Mouse (Mus musculus) gastrocnemius, adult 18-20 months (tissue): ENCODE measurements around the gene Ptges3l. TPM values are rescaled to one million over a fixed set of nuclear protein-coding genes. Genes with fewer than 3 reads are reported as not detected.
A peak's percentile ranks its signal among the peaks of the same experiment; 100 is the strongest.
"Not testable (repeated sequence)": the region's sequence is repeated elsewhere in the genome, so short reads cannot be mapped to it uniquely, and the experiment has no call there.

ENCODE experiments used
- DNase-seq: peaks from one replicate; pipeline ENCODE4 v3.0.0; 2021; ENCODE audit warnings: low spot score
- microRNA-seq: library from miRNA; unstranded; fragments of <30 nt; microRNA quantifications from one replicate; pipeline ENCODE4 v1.2.0, GENCODE M21; 2021
- total RNA-seq, 2 experiments: library from RNA; stranded (reverse); gene quantifications; 2 replicates each; pipeline ENCODE4 v1.2.3; 2021

Gene Ptges3l
- total RNA-seq, 2 experiments from 2014 or later = 74.3 to 82.6 TPM

GRCm38 (mm10) chr11:101424105-101424851 lies 855 bp downstream of the Ptges3l start, which contains the start of gene Gm27029:
Gene Gm27029 (minus strand): TSS chr11:101424796.
- DNase-seq = no peak

GRCm38 (mm10) chr11:101420148-101420547 lies 5.0 kb downstream of the Ptges3l start:
- no peak for DNase-seq

GRCm38 (mm10) chr11:101419610-101420009 lies 5.5 kb downstream of the Ptges3l start:
- DNase-seq = no peak

DNA sequence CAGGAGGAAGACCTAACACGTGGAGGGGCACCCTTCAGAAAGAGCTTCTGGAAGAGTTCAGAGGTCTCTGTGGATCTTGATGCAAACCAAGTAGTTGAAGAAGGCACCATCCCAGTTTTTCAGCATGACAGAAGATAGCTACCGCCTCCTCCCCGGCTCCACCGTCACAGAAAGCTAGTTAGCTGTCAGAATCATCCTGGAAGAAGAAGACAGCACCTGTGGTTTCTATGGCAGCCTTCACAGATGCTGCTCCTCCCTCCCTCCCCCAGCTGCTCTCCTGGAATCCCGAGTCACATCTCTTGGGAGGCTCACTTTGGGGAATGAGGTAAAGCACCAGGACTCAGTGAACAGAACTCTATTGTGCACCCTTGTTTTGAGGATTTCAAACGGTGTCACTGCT lies 6.1 kb downstream of the Ptges3l start:
- DNase-seq = no peak

GRCm38 (mm10) chr11:101417101-101417855 lies 7.9 kb downstream of the Ptges3l start, which contains the start of gene Aarsd1:
Gene Aarsd1 (minus strand): TSS chr11:101417615.
- DNase-seq = peak; percentile 90

GRCm38 (mm10) chr11:101416433-101417100 lies 8.6 kb downstream of the Ptges3l start:
- no peak for DNase-seq

DNA sequence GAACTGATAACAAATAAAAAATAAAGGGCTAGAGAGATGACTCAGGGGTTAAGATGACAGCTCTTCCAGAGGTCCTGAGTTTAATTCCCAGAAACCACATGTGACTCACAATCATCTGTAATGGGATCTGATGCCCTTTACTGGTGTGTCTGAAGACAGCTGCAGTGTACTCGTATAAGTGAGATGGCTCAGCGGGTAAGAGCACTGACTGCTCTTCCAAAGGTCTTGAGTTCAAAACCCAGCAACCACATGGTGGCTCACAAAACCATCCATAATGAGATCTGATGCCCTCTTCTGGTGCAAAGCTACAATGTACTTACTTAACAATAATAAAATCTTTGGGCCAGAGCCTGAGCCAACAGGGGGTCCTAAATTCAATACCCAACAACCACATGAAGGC lies 9.8 kb downstream of the Ptges3l start:
- DNase-seq = no peak

DNA sequence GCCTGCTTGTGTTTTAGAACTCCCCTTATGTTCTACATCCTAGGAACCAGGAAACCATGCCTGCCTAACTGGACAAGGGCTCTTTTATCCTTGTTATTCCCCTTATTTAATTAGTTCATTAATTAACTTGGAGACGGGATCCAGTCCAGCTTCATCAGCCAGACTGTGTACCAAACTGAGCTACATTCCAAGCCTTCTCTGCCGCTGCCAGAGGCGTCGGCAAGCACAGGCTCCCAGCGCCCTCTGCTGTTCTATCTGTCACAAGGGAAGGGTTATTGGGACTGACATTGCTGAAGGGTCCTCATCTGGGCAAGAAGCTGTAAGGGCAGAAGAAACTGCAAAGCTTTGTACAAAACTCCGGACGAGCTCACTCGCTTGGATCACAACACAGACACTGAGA lies 30.0 kb downstream of the Ptges3l start:
- peak; percentile 69 for DNase-seq

DNA sequence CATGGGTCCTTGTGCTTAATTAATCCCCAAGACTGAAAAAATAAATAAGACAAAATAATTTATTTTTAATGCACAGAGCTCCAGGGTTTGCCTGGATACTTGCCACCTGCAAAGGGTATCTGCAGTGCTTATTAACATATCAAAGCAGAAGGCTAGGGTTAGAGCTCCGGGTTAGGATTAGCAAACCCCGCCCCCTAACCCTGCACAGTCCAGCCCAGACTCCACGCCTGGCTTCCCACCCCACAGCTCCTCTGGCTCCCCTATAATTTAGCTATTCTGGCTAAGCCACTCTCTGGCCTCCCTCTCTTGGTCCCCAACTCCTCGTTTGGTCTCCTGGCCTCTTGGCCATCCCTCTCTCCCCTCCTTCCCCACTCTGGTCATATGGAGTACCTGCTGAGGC lies 43.3 kb downstream of the Ptges3l start:
- DNase-seq = no peak

DNA sequence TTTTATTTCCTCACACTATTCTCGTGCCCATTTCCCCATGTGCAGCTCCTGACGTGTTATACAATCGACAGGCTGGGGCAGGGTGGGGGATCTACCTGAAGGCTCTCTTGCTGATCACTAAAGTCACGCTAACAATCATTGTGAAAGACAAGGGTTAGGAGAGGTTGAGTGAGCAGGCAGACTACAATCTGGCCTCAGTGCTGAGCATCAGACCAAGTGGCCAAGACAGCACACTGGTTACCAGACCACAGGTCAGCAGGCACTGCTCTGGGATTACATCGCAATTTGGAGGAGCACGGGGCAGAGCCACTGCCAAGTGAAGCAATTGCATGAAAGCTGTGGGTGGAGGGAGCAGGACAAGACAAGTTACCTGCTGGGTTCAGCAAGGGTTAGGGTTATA lies 46.2 kb downstream of the Ptges3l start:
- no peak for DNase-seq

DNA sequence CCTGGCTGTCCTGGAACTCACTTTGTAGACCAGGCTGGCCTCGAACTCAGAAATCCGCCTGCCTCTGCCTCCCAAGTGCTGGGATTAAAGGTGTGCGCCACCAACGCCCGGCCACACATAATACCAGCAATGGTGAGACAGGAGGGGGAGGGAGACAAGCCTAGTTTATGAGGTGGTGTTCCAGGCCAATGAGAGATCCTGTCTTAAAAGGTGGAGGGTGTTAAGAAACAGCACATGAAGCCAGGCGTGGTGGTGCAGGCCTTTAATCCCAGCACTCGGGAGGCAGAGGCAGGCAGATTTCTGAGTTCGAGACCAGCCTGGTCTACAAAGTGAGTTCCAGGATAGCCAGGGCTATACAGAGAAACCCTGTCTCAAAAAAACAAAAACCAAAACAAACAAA lies 46.9 kb downstream of the Ptges3l start:
- not testable (repeated sequence) for DNase-seq

DNA sequence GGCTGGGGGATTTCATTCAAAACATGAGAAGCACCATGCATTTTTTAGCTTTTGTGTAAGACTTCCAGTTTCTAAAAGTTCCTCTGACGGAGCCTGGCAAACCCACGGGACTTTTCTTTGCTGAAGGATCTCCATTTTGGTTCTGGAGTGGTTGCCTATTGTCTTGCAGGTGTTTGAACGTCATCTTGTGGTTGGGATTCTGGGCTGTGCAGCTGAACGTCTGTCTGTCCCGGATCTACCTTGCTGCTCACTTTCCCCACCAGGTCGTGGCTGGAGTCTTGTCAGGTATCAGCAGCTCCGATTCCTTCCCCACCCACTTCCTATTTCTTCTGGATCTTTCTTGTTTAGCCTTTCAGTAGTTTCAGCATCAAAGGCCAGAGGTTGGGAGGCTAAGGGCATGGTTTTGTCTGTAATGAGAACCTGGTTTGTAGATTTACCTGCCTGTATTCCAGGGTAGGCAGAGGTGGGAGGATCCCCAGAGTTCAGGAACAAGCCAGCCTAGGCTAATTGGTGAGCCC lies 50.7 kb downstream of the Ptges3l start:
- no peak for DNase-seq

- DNase-seq = no peak
These were observed 55.0 kb downstream of the Ptges3l start for GRCm38 (mm10) chr11:101370141-101370540.

Small RNA genes within 50 kb of the gene (microRNA-seq; reads per million reads assigned to microRNA genes)
- 8.5 reads per million, percentile 21 among the genes with 10 or more reads in this experiment for gene Mir6929

Other genes with a start within 250 kb of the Ptges3l start
- not detected for gene Ccr10, start 249.9 kb downstream of the Ptges3l start, total RNA-seq
- gene Ezh1, start 198.9 kb downstream of the Ptges3l start, total RNA-seq = 10 to 100 TPM; 25.3 to 26.3 TPM
- gene Ramp2, start 179.3 kb downstream of the Ptges3l start, total RNA-seq = 10 to 100 TPM; 30.1 to 31.0 TPM
- 10 to 100 TPM; 46.1 to 46.8 TPM for gene Vps25, start 171.6 kb downstream of the Ptges3l start, total RNA-seq
- gene Wnk4, start 164.8 kb downstream of the Ptges3l start, total RNA-seq = under 1 TPM; 0.23 to 0.26 TPM
- under 1 TPM; 0.31 to 0.37 TPM for gene Cntd1, start 146.3 kb downstream of the Ptges3l start, total RNA-seq
- 10 to 100 TPM; 71.2 to 81.6 TPM for gene Coa3, start 146.2 kb downstream of the Ptges3l start, total RNA-seq
- 10 to 100 TPM; 85.6 to 95.6 TPM for gene Becn1, start 123.0 kb downstream of the Ptges3l start, total RNA-seq
- 10 to 100 TPM; 66.4 to 81.3 TPM for gene Psme3, start 109.1 kb downstream of the Ptges3l start, total RNA-seq
- 1 to 10 TPM; 1.0 to 1.1 TPM for gene Aoc2, start 100.3 kb downstream of the Ptges3l start, total RNA-seq
- gene Aoc3, start 94.7 kb downstream of the Ptges3l start, total RNA-seq = 1 to 10 TPM; 5.3 to 9.6 TPM
- not detected for gene G6pc, start 57.8 kb downstream of the Ptges3l start, total RNA-seq
- gene Aarsd1, start 7.7 kb downstream of the Ptges3l start, total RNA-seq = 10 to 100 TPM; 22.8 to 25.7 TPM
- 1 to 10 TPM; 5.5 to 6.8 TPM for gene Gm27029, start 537 bp downstream of the Ptges3l start, total RNA-seq
- gene Rundc1, start 248 bp downstream of the Ptges3l start, total RNA-seq = 1 to 10 TPM; 7.5 to 7.7 TPM
- gene Rpl27, start 17.0 kb upstream of the Ptges3l start, total RNA-seq = 10 to 100 TPM; 33.9 to 45.4 TPM
- 1 to 10 TPM; 8.6 to 8.7 TPM for gene Ifi35, start 23.1 kb upstream of the Ptges3l start, total RNA-seq
- 1 to 10 TPM; 2.5 to 4.2 TPM for gene Rnd2, start 39.7 kb upstream of the Ptges3l start, total RNA-seq
- gene Vat1, start 40.9 kb upstream of the Ptges3l start, total RNA-seq = 10 to 100 TPM; 10.8 to 16.1 TPM
- gene Brca1, start 126.6 kb upstream of the Ptges3l start, total RNA-seq = under 1 TPM in 1 of 2 experiments, not detected in 1; 0.34 TPM
- 10 to 100 TPM; 63.0 to 66.2 TPM for gene Nbr1, start 126.8 kb upstream of the Ptges3l start, total RNA-seq
- gene Tmem106a, start 156.9 kb upstream of the Ptges3l start, total RNA-seq = 1 to 10 TPM; 1.5 to 2.4 TPM
- not detected for gene Gm11634, start 173.9 kb upstream of the Ptges3l start, total RNA-seq
- gene Rdm1, start 201.9 kb upstream of the Ptges3l start, total RNA-seq = 10 to 100 TPM; 30.1 to 31.5 TPM
- gene Arl4d, start 240.2 kb upstream of the Ptges3l start, total RNA-seq = 10 to 100 TPM in 1 of 2 experiments, 1 to 10 TPM in 1; 6.1 to 23.4 TPM